Mouse (Mus musculus) CH12.LX (cell line): ENCODE measurements around the gene Cst3. TPM values are rescaled to one million over a fixed set of nuclear protein-coding genes. Genes with fewer than 3 reads are reported as not detected.

Experiments used
- DNase-seq: peaks from one replicate; pipeline ENCODE4 v3.0.0-alpha.2; 2013; ENCODE audit errors: extremely low read depth
- H3K27ac ChIP-seq: 2 replicates; pipeline ENCODE4 v1.5.1; 2012; ENCODE audit warnings: low read depth, mild to moderate bottlenecking, control low read depth, moderate library complexity; ENCODE audit not compliant: insufficient read depth
- H3K27me3 ChIP-seq: replicated peaks from 2 replicates; pipeline ENCODE3; 2012; ENCODE audit warnings: inconsistent platforms
- H3K36me3 ChIP-seq, 2 experiments: replicated peaks in 1 of 2; 2 replicates each; pipeline versions ENCODE3 to v1.6.1; 2012; ENCODE audit warnings: inconsistent platforms in 1 of 2, low read length in 1 of 2, mild to moderate bottlenecking in 1 of 2, mixed read lengths in 1 of 2, moderate library complexity in 1 of 2; ENCODE audit not compliant: control insufficient read depth in 1 of 2, insufficient read depth in 1 of 2
- H3K4me1 ChIP-seq, 2 experiments: 2 replicates each; pipeline ENCODE4 v1.6.1; 2012; ENCODE audit warnings: inconsistent platforms in 1 of 2, moderate library complexity in 1 of 2; ENCODE audit not compliant: insufficient read depth in 2 of 2, control insufficient read depth in 1 of 2
- H3K4me2 ChIP-seq: 2 replicates; pipeline ENCODE4 v1.6.1; 2012; ENCODE audit warnings: low read depth, mild to moderate bottlenecking, control low read depth; ENCODE audit not compliant: poor library complexity, insufficient read depth, severe bottlenecking
- H3K4me3 ChIP-seq, 3 experiments: fragments of 150-350 bp in 1 of 3; sonication (generic) in 1 of 3; replicated peaks in 1 of 3; 2 replicates each; pipeline versions ENCODE3 to v1.5.1; 2011 to 2012; ENCODE audit warnings: low read depth in 2 of 3, low read length in 2 of 3, mild to moderate bottlenecking in 2 of 3, moderate library complexity in 2 of 3, control low read depth in 1 of 3, improper control_type of control experiment in 1 of 3, inconsistent platforms in 1 of 3, mixed read lengths in 1 of 3; ENCODE audit not compliant: poor library complexity in 1 of 3
- H3K79me2 ChIP-seq: replicated peaks from 2 replicates; pipeline ENCODE4 v1.6.1; 2012; ENCODE audit warnings: mild to moderate bottlenecking, moderate library complexity; ENCODE audit not compliant: control insufficient read depth, poor library complexity, insufficient read depth, severe bottlenecking; ENCODE audit errors: extremely low read depth
- H3K9ac ChIP-seq: 2 replicates; pipeline ENCODE4 v1.6.1; 2012; ENCODE audit warnings: low read depth, mild to moderate bottlenecking, control low read depth, moderate library complexity; ENCODE audit not compliant: insufficient read depth
- H3K9me3 ChIP-seq: replicated peaks from 2 replicates; pipeline ENCODE3; 2012; ENCODE audit warnings: low read length, inconsistent platforms, mixed read lengths
- BHLHE40 ChIP-seq: IDR thresholded peaks from 2 replicates; pipeline ENCODE4 v1.6.1; 2011; ENCODE audit warnings: mild to moderate bottlenecking, low read depth, low read length, improper control_type of control experiment
- CHD2 ChIP-seq: IDR thresholded peaks from 2 replicates; pipeline ENCODE4 v1.6.1; 2011; ENCODE audit warnings: low read length, improper control_type of control experiment
- E2F4 ChIP-seq: IDR thresholded peaks from 2 replicates; pipeline ENCODE4 v1.6.1; 2011; ENCODE audit warnings: low read depth, low read length, improper control_type of control experiment; ENCODE audit not compliant: insufficient replicate concordance
- EP300 ChIP-seq: IDR thresholded peaks from 2 replicates; pipeline ENCODE4 v1.6.1; 2011; ENCODE audit warnings: low read length, improper control_type of control experiment
- ETS1 ChIP-seq: conservative IDR thresholded peaks from 2 replicates; pipeline ENCODE4 v1.6.1; 2012; ENCODE audit warnings: low read depth, mild to moderate bottlenecking, inconsistent platforms, low read length, improper control_type of control experiment, moderate library complexity
- GABPA ChIP-seq: IDR thresholded peaks from 2 replicates; pipeline ENCODE4 v1.6.1; 2012; ENCODE audit warnings: low read depth, low read length, improper control_type of control experiment, inconsistent platforms; ENCODE audit not compliant: insufficient replicate concordance
- HCFC1 ChIP-seq: IDR thresholded peaks from 2 replicates; pipeline ENCODE4 v1.6.1; 2012; ENCODE audit warnings: low read depth, mild to moderate bottlenecking, inconsistent platforms, low read length, improper control_type of control experiment
- KAT2A ChIP-seq: IDR thresholded peaks from 2 replicates; pipeline ENCODE4 v1.6.1; 2012; ENCODE audit warnings: low read length, improper control_type of control experiment, inconsistent platforms; ENCODE audit not compliant: insufficient replicate concordance
- MAFK ChIP-seq: IDR thresholded peaks from 2 replicates; pipeline ENCODE4 v1.6.1; 2011; ENCODE audit warnings: low read length, improper control_type of control experiment; ENCODE audit not compliant: insufficient replicate concordance
- MAZ ChIP-seq: IDR thresholded peaks from 2 replicates; pipeline ENCODE4 v1.6.1; 2012; ENCODE audit warnings: low read depth, mild to moderate bottlenecking, inconsistent platforms, low read length, improper control_type of control experiment, moderate library complexity
- MEF2A ChIP-seq: IDR thresholded peaks from 2 replicates; pipeline ENCODE4 v1.6.1; 2014; ENCODE audit warnings: low read depth, mild to moderate bottlenecking, inconsistent platforms, low read length, improper control_type of control experiment, borderline replicate concordance
- MYC ChIP-seq: IDR thresholded peaks from 2 replicates; pipeline ENCODE4 v1.6.1; 2011; ENCODE audit warnings: low read depth, mild to moderate bottlenecking, improper control_type of control experiment, low read length
- PAX5 ChIP-seq: IDR thresholded peaks from 2 replicates; pipeline ENCODE4 v1.6.1; 2012; ENCODE audit warnings: low read length, inconsistent platforms, mixed read lengths
- POLR2A ChIP-seq: IDR thresholded peaks from 2 replicates; pipeline ENCODE4 v1.6.1; 2011; ENCODE audit warnings: low read depth, mild to moderate bottlenecking, improper control_type of control experiment, low read length
- POLR2AphosphoS2 ChIP-seq: IDR thresholded peaks from 2 replicates; pipeline ENCODE4 v1.6.1; 2011; ENCODE audit warnings: low read depth, low read length, improper control_type of control experiment
- RAD21 ChIP-seq: IDR thresholded peaks from 2 replicates; pipeline ENCODE4 v1.6.1; 2011; ENCODE audit warnings: low read depth, mild to moderate bottlenecking, low read length, improper control_type of control experiment, moderate library complexity
- SIN3A ChIP-seq: IDR thresholded peaks from 2 replicates; pipeline ENCODE4 v1.6.1; 2012; ENCODE audit warnings: low read length, improper control_type of control experiment, inconsistent platforms
- SMC3 ChIP-seq: IDR thresholded peaks from 2 replicates; pipeline ENCODE4 v1.6.1; 2011; ENCODE audit warnings: low read depth, low read length, improper control_type of control experiment
- TCF12 ChIP-seq: IDR thresholded peaks from 2 replicates; pipeline ENCODE4 v1.6.1; 2014; ENCODE audit warnings: low read depth, mild to moderate bottlenecking, inconsistent platforms, low read length, improper control_type of control experiment
- UBTF ChIP-seq: IDR thresholded peaks from 2 replicates; pipeline ENCODE4 v1.6.1; 2012; ENCODE audit warnings: low read depth, mild to moderate bottlenecking, inconsistent platforms, low read length, improper control_type of control experiment, moderate library complexity
- USF2 ChIP-seq: conservative IDR thresholded peaks from 2 replicates; pipeline ENCODE4 v1.6.1; 2011; ENCODE audit warnings: low read depth, low read length, improper control_type of control experiment
- ZC3H11A ChIP-seq: IDR thresholded peaks from 2 replicates; pipeline ENCODE4 v1.6.1; 2012; ENCODE audit warnings: low read depth, mild to moderate bottlenecking, inconsistent platforms, low read length, improper control_type of control experiment
- ZNF384 ChIP-seq: IDR thresholded peaks from 2 replicates; pipeline ENCODE4 v1.6.1; 2012; ENCODE audit warnings: low read depth, low read length, improper control_type of control experiment, inconsistent platforms
- dilution Hi-C: fragments of 300-500 bp; cut with MboI; formaldehyde crosslinking; loops from 2 replicates; pipeline ENCODE4 v1.14.3; 2020; ENCODE audit warnings: low sequenced_read_pairs; ENCODE audit not compliant: extremely low pct_unique_long_range_greater_than_20kb, extremely low pct_ligation_motif_present
- in situ Hi-C: fragments of 300-500 bp; cut with MboI; formaldehyde crosslinking; loops from 3 replicates; pipeline ENCODE4 v1.14.3; 2019; ENCODE audit warnings: low sequenced_read_pairs, low pct_ligation_motif_present, low pct_unique_long_range_greater_than_20kb, mixed read lengths
- polyA plus RNA-seq: library from polyadenylated mRNA; unstranded; fragments of >175 nt; gene quantifications from 2 replicates; pipeline ENCODE4 v1.2.1, GENCODE M21; 2012; ENCODE audit warnings: low read depth; ENCODE audit not compliant: insufficient read length
- total RNA-seq, 2 experiments: library from RNA; depleted of rRNA; stranded (reverse); fragments of 300-350 nt in 1 of 2; fragments of >200 nt in 1 of 2; gene quantifications; 2 replicates each; pipeline ENCODE4 v1.2.3; 2012 to 2014

The Cst3 gene
- total and polyA plus RNA-seq, 3 experiments, result 156 to 231 (median 209) TPM

DNA sequence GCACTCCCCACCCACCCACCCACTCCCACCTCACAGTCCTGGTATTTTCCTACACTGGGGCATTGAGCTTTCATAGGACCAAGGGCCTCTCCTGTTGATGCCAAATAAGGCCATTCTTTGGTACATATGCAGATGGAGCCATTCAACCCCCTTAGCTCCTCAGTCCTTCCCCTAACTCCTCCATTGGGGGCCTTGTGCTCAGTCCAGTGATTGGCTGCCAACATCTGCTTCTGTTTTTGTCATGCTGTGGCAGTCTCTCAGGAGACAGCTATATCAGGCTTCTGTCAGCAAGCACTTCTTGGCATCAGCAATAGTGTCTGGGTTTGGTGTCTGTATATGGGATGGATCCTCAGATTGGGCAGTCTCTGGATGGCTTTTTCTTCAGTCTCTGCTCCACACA lies 9.2 kb upstream of the Cst3 start:
- no peak overlapping the region for H3K4me3 ChIP-seq
- TF ChIP-seq CHD2 (no peak), POLR2A (no peak), EP300 (no peak)
- no peak overlapping the region for H3K9ac ChIP-seq
- no peaks in the 10 kb centered on the region for H3K79me2 ChIP-seq
- H3K27ac ChIP-seq, result no peak overlapping the region
- dilution Hi-C loops, result no loop called here
- no peaks in the 10 kb centered on the region for H3K36me3 ChIP-seq
- H3K4me2 ChIP-seq, result no peak overlapping the region
- DNase-seq, result no peak
- H3K27me3 ChIP-seq, result no peaks in the 10 kb centered on the region
- in situ Hi-C loops, result no loop called here
- H3K9me3 ChIP-seq, result no peaks in the 10 kb centered on the region
- H3K4me1 ChIP-seq, result peaks cover 0 to 8% of the 10 kb centered on the region in 2 experiments; a peak in 1 of 4 replicates

DNA sequence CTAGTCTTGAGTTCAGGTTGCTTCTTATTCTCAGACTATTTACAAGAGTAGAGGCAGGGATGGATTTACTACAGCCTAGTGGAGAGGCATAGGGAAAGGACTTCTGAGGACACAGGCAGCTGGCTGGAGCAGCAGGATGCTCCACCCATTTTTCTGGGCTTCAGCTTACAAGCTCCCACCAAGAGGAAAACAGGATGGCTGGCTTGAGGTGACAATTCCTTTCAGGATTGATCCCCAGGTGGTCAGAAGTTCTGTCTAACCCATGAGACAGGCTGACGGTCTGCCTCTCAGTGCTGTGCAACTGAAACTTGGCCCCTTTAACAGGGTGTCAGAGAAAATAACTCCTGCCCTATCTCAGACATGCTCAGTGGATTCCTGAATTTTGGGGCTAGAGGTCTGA lies 3.7 kb upstream of the Cst3 start:
- Histone ChIP-seq H3K27me3 (no peaks in the 10 kb centered on the region), H3K79me2 (peaks cover 2% of the 10 kb centered on the region), H3K9me3 (no peaks in the 10 kb centered on the region), H3K4me1 (peaks cover 12 to 40% of the 10 kb centered on the region in 2 experiments), H3K9ac (no peak overlapping the region), H3K4me3 (no peak overlapping the region), H3K4me2 (no peak overlapping the region), H3K27ac (no peak overlapping the region), H3K36me3 (no peaks in the 10 kb centered on the region)
- no peak for DNase-seq
- dilution Hi-C loops, result no loop called here
- in situ Hi-C loops, result no loop called here
- TF ChIP-seq TCF12 (no peak), MEF2A (no peak), SIN3A (no peak), PAX5 (no peak), KAT2A (no peak), ETS1 (no peak), MAZ (no peak), USF2 (no peak), MAFK (no peak), RAD21 (no peak), UBTF (no peak), MYC (no peak)

DNA sequence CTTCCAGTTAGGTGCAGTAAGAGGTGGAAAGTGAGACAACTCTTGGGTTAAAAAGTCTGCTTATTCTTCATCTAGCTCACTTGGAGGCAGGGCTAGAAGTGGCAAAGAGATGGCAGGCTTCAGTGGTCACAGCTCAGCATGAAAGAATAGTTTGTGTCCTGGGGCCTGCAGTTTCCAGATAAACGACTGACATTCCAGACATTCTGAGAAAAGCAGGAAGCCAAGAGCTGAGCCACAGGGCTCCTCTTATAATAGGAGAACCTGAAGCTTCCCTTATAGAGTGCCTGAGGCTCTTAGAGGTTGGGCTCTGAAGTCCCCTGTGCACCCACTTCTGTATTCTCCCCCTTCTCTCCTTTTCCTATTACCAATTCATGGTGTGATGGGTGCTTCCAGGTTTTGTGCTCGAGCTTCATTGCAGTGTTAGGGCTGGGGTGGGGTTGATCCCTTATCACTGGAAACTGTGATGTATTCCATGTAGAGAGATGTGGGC lies 3.2 kb upstream of the Cst3 start:
- no peak for DNase-seq
- Histone ChIP-seq H3K27me3 (no peaks in the 10 kb centered on the region), H3K4me1 (peaks cover 15 to 45% of the 10 kb centered on the region in 2 experiments), H3K36me3 (no peaks in the 10 kb centered on the region), H3K79me2 (peaks cover 7% of the 10 kb centered on the region), H3K27ac (no peak overlapping the region), H3K4me2 (no peak overlapping the region), H3K9me3 (no peaks in the 10 kb centered on the region), H3K9ac (no peak overlapping the region), H3K4me3 (no peak overlapping the region)
- dilution Hi-C loops, result no loop called here
- in situ Hi-C loops, result no loop called here
- TF ChIP-seq HCFC1 (no peak), CHD2 (no peak), POLR2AphosphoS2 (no peak), SMC3 (no peak), ZNF384 (no peak), E2F4 (no peak), GABPA (no peak), ZC3H11A (no peak), BHLHE40 (no peak)
